Mouse (Mus musculus): ENCODE results near the gene Aqp1. TPM values are rescaled to one million over a fixed set of nuclear protein-coding genes. Genes with fewer than 3 reads are reported as not detected.

Aqp1 gene
- polyA plus RNA-seq, 1 experiment from 2014 or later: 42.8 TPM

DNA sequence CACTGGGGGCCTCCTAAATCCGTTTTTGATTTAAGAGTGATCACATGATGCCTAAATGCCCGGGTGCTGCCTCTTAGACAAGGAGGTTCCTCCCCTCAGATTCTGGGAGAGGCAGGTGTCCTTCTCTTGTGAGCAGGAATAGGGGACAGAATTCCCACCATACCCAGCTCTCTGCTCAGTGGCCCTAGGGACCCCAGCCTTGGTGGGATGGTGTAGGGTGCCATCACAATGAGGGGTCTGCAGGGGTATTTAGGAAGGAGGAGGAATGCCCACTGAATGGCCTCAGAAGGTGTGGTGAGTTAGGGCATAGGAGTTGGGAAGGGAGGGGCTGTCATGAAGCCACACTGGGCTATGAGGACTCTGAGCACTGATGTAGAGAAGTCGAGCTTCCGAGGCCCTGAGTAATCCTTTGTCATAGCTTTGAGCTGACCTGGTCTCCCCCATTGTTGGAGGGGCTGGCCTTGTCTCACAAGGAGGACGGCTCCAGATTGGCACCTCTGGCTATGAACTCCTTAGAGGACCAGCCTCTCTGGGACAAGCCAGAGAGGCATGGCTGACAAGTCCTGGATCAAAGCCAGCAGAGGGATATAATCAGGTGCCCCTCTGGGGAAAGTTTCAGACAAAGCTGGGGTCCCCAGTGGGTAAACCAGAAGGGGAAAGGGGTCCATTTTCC, 4.0 kb upstream of the Aqp1 start:
- Histone ChIP-seq H3K4me2 (no peak overlapping the region), H3K9me3 (replicated peaks) (no peaks in the 10 kb centered on the region), H3K4me1 (replicated peaks) (peaks cover 47% of the 10 kb centered on the region), H3K27ac (peak overlapping the region; percentile 50), H3K27me3 (peaks cover 11% of the 10 kb centered on the region; the same call in 1 of the 2 replicates), H3K9ac (no peak overlapping the region), H3K4me3 (no peak overlapping the region), H3K36me3 (no peaks in the 10 kb centered on the region)
- WGBS: 41% methylated on average over 5 of the region's 5 CpGs
- no peak for ATAC-seq (replicated peaks; ENCODE audit: insufficient number of reproducible peaks, insufficient read depth, low FRiP score, low read depth)

DNA sequence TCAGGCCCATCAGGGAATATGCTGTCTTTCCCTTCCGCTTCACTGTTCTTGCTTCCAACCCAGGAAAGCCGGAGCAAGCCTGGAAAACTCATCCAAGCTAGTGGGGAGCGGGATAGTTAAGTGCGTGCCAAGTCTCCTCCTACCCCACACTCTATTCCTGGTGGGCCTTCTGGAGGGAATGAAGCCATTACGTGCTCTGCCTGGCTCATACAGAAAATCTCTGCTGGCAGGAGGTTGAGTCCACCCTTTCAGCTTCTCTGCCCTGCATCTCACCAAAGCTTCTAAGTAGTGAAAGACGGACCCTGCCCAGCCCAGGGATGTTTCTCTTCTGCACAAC, 3.5 kb upstream of the Aqp1 start:
- Histone ChIP-seq H3K4me1 (replicated peaks) (peaks cover 47% of the 10 kb centered on the region), H3K9me3 (replicated peaks) (no peaks in the 10 kb centered on the region), H3K36me3 (no peaks in the 10 kb centered on the region), H3K4me3 (no peak overlapping the region), H3K9ac (no peak overlapping the region), H3K4me2 (no peak overlapping the region), H3K27me3 (peaks cover 11% of the 10 kb centered on the region; the same call in 1 of the 2 replicates), H3K27ac (peak overlapping the region; percentile 50)
- 49% methylated on average over 6 of the region's 6 CpGs for WGBS
- no peak for ATAC-seq (replicated peaks; ENCODE audit: insufficient number of reproducible peaks, insufficient read depth, low FRiP score, low read depth)

DNA sequence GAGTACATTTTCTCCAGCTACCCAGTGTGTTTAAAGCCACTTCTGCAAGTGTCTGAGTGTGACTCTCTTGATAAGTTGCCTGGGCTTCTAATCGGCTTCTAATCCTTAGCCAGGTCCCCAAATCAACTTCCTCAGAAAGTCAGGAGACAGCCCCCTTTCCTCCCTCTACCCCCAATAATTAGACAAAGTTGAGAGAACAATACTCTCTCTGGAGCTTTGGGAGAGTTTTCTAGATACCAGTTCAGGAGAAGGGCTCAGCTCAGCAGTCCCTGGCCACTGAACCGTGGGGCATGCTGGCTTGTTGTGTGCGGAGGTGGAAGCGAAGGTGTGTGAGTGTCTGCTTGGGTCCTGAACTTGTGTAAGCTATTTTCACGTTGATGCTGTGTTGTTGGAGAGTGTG, 1.0 kb downstream of the Aqp1 start:
- Histone ChIP-seq H3K4me1 (replicated peaks) (peaks cover 75% of the 10 kb centered on the region), H3K27me3 (no peaks in the 10 kb centered on the region), H3K9ac (no peak overlapping the region), H3K4me2 (peak overlapping the region; percentile 42), H3K36me3 (no peaks in the 10 kb centered on the region), H3K4me3 (peak overlapping the region; percentile 26), H3K9me3 (replicated peaks) (no peaks in the 10 kb centered on the region), H3K27ac (no peak overlapping the region; the same call in 1 of the 2 replicates)
- ATAC-seq (replicated peaks; ENCODE audit: insufficient number of reproducible peaks, insufficient read depth, low FRiP score, low read depth): no peak
- WGBS: 65% methylated on average over 5 of the region's 5 CpGs

DNA sequence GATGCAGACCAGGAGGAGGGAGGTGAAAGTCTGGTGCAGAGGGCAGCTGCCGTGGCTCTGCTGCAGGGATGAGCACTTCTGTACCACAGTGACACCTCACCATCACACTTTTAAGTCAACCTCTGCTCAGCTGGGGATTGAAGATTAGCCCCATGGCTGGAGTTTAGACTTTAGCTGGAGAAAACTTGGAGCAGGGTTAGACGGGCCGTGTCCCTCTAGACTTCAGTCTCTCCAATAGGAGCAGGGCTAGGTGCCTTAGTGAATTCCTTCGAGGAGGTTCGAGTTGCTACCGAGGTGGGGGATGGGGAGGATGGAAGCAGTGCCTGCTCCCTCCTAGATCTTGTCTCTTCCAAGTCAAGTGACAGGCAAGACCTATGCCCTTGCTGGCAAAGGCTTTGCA, 1.8 kb downstream of the Aqp1 start:
- H3K27me3 ChIP-seq: no peaks in the 10 kb centered on the region
- no peaks in the 10 kb centered on the region for H3K36me3 ChIP-seq
- peak overlapping the region; percentile 8; the same call in 1 of the 2 replicates for H3K9ac ChIP-seq
- no peak for ATAC-seq (replicated peaks; ENCODE audit: insufficient number of reproducible peaks, insufficient read depth, low FRiP score, low read depth)
- 39% methylated on average over 6 of the region's 6 CpGs for WGBS
- H3K4me2 ChIP-seq: peak overlapping the region; percentile 42
- peak overlapping the region; percentile 26 for H3K4me3 ChIP-seq
- H3K27ac ChIP-seq: no peak overlapping the region
- H3K9me3 ChIP-seq (replicated peaks): no peaks in the 10 kb centered on the region
- peaks cover 75% of the 10 kb centered on the region for H3K4me1 ChIP-seq (replicated peaks)

DNA sequence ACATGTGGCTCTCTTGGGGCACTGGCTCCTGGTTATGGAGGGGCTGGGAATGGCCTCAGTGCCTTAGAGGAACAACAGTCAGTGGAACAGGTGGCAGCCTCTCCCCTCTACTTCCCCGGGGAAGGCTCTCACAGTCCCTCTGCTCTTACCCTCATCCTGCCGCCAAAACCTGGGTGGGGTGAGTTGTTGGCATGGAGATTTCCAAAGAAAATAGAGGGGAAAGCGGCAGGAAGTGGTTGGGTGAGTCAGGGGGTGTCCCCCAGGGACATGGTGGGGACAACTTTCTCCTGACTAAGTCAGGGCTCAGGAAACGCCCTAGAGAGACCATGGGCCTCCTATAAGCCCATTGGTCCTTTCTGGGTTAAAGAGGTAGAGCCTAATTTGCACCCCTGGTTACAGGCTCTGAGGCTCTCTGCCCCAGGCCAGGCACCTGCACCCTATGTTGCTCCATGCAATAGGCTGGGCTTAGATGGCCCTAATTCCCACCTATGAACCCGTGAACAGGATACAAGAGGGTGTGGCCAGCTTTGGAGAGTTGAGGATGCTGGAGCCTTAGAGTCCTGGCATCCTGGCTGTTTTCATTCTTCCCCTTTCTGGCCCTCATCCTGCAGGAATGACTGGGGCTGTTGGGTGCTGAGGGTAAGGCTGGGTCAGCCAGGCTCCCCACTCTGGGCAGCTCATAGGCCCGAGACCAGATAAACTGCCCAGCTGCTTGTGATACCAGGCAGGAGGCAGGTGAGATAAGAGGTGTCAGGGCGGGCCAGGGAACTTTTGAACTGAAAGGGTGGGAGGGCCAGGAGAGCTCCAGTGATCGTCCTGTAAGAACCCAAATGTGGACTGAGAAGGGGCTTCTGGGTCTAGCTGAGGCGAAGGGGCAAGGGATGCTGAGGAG, 2.9 kb downstream of the Aqp1 start:
- H3K27ac ChIP-seq: no peak overlapping the region

DNA sequence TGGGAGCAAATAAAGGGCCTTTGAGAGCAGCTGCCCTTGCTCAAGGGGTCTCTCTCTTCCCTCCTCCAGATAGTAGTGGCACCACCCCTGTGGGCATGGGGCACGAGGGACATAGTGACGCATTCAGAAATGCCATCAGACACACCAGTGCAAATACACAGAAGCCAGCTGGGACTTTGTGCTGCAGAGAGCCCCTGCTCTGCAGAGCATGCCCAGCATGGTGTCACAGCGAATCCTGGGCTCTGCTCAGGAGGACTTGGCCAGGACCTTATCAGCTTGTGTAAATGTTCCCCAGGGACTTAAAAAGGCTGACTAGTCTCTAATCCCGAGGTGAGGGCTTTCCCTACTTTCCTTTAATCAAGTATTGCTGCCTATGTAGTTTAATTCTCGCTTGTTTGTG, 5.5 kb downstream of the Aqp1 start:
- Histone ChIP-seq H3K9ac (no peak overlapping the region), H3K27me3 (no peaks in the 10 kb centered on the region), H3K27ac (peak overlapping the region; percentile 26), H3K4me1 (replicated peaks) (peaks cover 64% of the 10 kb centered on the region), H3K9me3 (replicated peaks) (no peaks in the 10 kb centered on the region), H3K36me3 (no peaks in the 10 kb centered on the region), H3K4me3 (no peak overlapping the region), H3K4me2 (no peak overlapping the region)
- 20% methylated on average over 5 of the region's 5 CpGs for WGBS
- ATAC-seq (replicated peaks; ENCODE audit: insufficient number of reproducible peaks, insufficient read depth, low FRiP score, low read depth): no peak

More for the DNA sequence above, 2.9 kb downstream of the Aqp1 start:
- H3K4me3 ChIP-seq: peak overlapping the region; percentile 26
- H3K27me3 ChIP-seq: no peaks in the 10 kb centered on the region
- peaks cover 70% of the 10 kb centered on the region for H3K4me1 ChIP-seq (replicated peaks)
- H3K9me3 ChIP-seq (replicated peaks): no peaks in the 10 kb centered on the region
- peak overlapping the region; percentile 42 for H3K4me2 ChIP-seq
- no peaks in the 10 kb centered on the region for H3K36me3 ChIP-seq
- no peak for ATAC-seq (replicated peaks; ENCODE audit: insufficient number of reproducible peaks, insufficient read depth, low FRiP score, low read depth)
- WGBS: 53% methylated on average over 9 of the region's 9 CpGs
- H3K9ac ChIP-seq: no peak overlapping the region

DNA sequence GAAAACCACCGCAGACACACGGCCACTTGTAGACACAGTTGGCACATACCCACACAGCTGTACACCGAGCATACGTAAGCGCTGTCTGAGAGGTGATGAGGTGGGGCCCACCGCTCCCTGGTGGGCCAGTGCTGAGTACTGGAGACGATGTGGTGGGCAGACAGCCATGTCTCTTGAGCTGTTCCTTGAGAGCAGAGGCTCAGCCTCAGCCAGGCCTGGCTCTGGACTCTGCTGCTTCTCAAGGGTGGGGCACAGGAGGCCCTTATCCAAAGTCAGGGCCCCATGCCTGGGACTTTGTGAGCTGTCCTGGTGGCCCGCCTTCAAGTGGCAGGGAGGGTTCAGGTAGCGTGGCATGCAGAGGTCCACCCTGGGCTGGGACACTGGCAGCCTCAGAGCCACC, 6.1 kb downstream of the Aqp1 start:
- WGBS: 53% methylated on average over 9 of the region's 9 CpGs
- Histone ChIP-seq H3K4me3 (no peak overlapping the region), H3K9me3 (replicated peaks) (no peaks in the 10 kb centered on the region), H3K4me1 (replicated peaks) (peaks cover 57% of the 10 kb centered on the region), H3K27me3 (no peaks in the 10 kb centered on the region), H3K4me2 (no peak overlapping the region), H3K27ac (peak overlapping the region; percentile 35; the same call in 1 of the 2 replicates), H3K9ac (0 out of 2 replicates have a peak overlapping the region, but pooled peaks have one; percentile 6), H3K36me3 (no peaks in the 10 kb centered on the region)
- ATAC-seq (replicated peaks; ENCODE audit: insufficient number of reproducible peaks, insufficient read depth, low FRiP score, low read depth): peak; percentile 62

DNA sequence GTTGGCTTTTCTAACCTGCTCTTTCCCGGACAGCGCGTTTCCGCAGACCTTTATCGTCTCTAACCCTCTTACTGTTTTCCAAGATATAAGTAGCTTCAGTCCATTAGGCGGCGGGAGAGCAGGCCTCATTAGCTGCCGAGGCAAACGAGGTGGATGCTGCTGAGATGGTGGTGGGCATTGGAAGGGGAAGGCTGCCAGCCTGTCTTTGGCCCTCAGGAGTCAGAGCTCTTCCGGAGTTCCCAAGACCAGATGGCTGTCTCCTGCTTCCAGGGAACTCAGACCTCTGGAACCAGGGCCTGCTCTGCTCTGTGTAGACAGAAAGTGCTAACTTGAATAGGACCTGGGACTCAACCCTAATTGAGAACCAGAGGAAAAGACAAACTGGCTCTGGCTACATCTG, 7.2 kb downstream of the Aqp1 start:
- Histone ChIP-seq H3K4me2 (no peak overlapping the region), H3K4me3 (no peak overlapping the region), H3K27ac (no peak overlapping the region), H3K4me1 (replicated peaks) (peaks cover 47% of the 10 kb centered on the region), H3K9ac (no peak overlapping the region), H3K36me3 (no peaks in the 10 kb centered on the region), H3K9me3 (replicated peaks) (no peaks in the 10 kb centered on the region), H3K27me3 (no peaks in the 10 kb centered on the region)
- 82% methylated on average over 10 of the region's 10 CpGs for WGBS
- ATAC-seq (replicated peaks; ENCODE audit: insufficient number of reproducible peaks, insufficient read depth, low FRiP score, low read depth): no peak

DNA sequence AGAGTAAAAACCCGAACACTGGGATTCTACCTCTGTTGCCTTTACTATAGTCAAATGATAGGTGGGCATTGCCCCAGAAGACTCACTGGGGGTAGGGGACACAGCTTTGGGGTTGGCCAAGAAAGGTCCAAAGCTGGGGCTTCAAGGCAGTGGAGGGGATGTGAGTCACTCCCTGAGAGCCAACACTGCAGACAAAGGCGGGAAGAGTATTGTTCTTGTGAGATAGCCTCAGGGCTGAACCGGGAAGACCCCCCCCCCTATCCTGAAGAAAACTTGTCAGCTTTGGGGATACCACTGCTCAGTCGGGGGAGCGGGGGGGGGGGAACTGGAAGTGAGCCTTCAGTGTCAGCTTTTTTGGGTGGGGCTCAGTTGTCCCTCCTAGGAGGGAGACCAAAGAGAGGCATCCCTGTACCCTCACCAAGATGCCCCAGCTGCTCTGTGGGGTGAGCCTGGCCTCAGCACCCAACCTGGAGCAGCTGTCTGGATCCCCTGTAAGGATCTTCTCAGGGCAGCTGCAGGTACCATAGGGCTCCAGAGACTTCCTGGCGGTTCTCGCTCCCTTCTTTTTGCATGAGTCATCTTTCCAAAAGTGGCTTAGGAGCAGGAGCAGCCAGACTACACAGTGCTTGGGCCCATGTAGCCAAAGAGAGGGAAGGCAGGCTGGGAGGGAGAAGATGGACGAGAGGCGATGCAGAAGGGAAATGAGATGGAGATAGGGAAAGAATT, 8.2 kb downstream of the Aqp1 start:
- 60% methylated on average over 9 of the region's 9 CpGs for WGBS
- no peak overlapping the region for H3K4me3 ChIP-seq
- no peak overlapping the region for H3K27ac ChIP-seq
- no peak for ATAC-seq (replicated peaks; ENCODE audit: insufficient number of reproducible peaks, insufficient read depth, low FRiP score, low read depth)
- H3K27me3 ChIP-seq: no peaks in the 10 kb centered on the region
- H3K9ac ChIP-seq: no peak overlapping the region
- H3K4me1 ChIP-seq (replicated peaks): peaks cover 37% of the 10 kb centered on the region
- no peak overlapping the region for H3K4me2 ChIP-seq
- no peaks in the 10 kb centered on the region for H3K36me3 ChIP-seq
- no peaks in the 10 kb centered on the region for H3K9me3 ChIP-seq (replicated peaks)

DNA sequence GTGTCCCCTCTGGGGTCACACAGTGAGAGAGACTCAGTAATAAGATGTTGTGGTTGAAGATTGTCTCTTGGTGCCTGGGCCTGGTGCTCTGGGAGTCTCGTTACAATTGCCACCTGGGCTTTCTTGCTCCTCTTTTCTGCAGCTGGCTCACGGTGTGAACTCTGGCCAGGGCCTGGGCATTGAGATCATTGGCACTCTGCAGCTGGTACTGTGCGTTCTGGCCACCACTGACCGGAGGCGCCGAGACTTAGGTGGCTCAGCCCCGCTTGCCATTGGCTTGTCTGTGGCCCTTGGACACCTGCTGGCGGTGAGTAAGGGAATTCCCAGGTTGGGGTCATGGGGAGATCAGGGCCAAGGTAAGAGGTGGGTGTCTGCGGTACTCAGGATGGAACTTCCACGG, 9.0 kb downstream of the Aqp1 start:
- Histone ChIP-seq H3K36me3 (no peaks in the 10 kb centered on the region), H3K4me3 (no peak overlapping the region)

DNA sequence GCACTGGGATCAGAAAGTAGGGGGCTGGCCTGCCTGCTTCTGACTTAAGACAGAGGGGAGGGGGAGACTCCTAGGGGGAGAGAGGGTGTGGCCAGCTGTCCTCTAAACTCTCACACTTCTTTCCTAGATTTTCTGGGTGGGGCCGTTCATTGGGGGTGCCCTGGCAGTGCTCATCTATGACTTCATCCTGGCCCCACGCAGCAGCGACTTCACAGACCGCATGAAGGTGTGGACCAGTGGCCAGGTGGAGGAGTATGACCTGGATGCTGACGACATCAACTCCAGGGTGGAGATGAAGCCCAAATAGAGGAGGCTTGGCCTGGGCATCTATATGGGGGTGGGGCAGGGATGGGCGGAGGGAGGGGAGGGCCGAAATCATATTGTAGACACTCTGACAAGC, 10.3 kb downstream of the Aqp1 start:
- Histone ChIP-seq H3K27ac (no peak overlapping the region), H3K4me3 (no peak overlapping the region), H3K27me3 (no peaks in the 10 kb centered on the region), H3K4me1 (replicated peaks) (peaks cover 23% of the 10 kb centered on the region), H3K4me2 (no peak overlapping the region), H3K9me3 (replicated peaks) (no peaks in the 10 kb centered on the region), H3K36me3 (no peaks in the 10 kb centered on the region), H3K9ac (no peak overlapping the region)
- no peak for ATAC-seq (replicated peaks; ENCODE audit: insufficient number of reproducible peaks, insufficient read depth, low FRiP score, low read depth)
- 78% methylated on average over 7 of the region's 7 CpGs for WGBS

More for the DNA sequence above, 9.0 kb downstream of the Aqp1 start:
- 88% methylated on average over 10 of the region's 10 CpGs for WGBS
- Histone ChIP-seq H3K4me1 (replicated peaks) (peaks cover 32% of the 10 kb centered on the region), H3K27ac (no peak overlapping the region), H3K27me3 (no peaks in the 10 kb centered on the region), H3K9ac (no peak overlapping the region), H3K4me2 (no peak overlapping the region), H3K9me3 (replicated peaks) (no peaks in the 10 kb centered on the region)
- no peak for ATAC-seq (replicated peaks; ENCODE audit: insufficient number of reproducible peaks, insufficient read depth, low FRiP score, low read depth)
